Mouse (Mus musculus): Measurements from ENCODE around the gene Slc22a3. TPM values are rescaled to one million over a fixed set of nuclear protein-coding genes. Genes with fewer than 3 reads are reported as not detected.

The Slc22a3 gene
- total and polyA plus RNA-seq, 3 experiments, result 31.5 to 87.7 TPM; not detected in 1

GRCm38 (mm10) chr17:12507654-12508204, at the start of gene Slc22a3 (continued):
- TF ChIP-seq GATA1 (IDR thresholded peaks at IDR 0.05; ENCODE audit: low read depth, low read length) (peak; percentile 95), TCF12 (IDR thresholded peaks at IDR 0.05; ENCODE audit: low read depth, low read length) (peak; percentile 93), MYC (IDR thresholded peaks at IDR 0.05; ENCODE audit: low read depth, low read length) (peak; percentile 89)

GRCm38 (mm10) chr17:12534353-12535145, 27.0 kb upstream of the Slc22a3 start:
- Histone ChIP-seq H3K27me3 (ENCODE audit: control insufficient read depth in 1 of 2, insufficient read depth in 2 of 2, low read length in 2 of 2) (peaks cover 0 to 3% of the 10 kb centered on the region in 2 experiments; a peak in 1 of 4 replicates), H3K36me3 (ENCODE audit: control insufficient read depth in 1 of 2, insufficient read depth in 2 of 2, low read length in 2 of 2) (no peaks in the 10 kb centered on the region), H3K9ac (ENCODE audit: control insufficient read depth, low read depth, low read length, poor library complexity, severe bottlenecking) (no peak overlapping the region), H3K4me3 (ENCODE audit: control insufficient read depth in 1 of 2, insufficient read depth in 1 of 2, low read depth in 2 of 2, low read length in 2 of 2) (no peak overlapping the region), H3K27ac (ENCODE audit: control insufficient read depth, low read depth, low read length) (no peak overlapping the region), H3K79me2 (ENCODE audit: control insufficient read depth, insufficient read depth, low read length, poor library complexity) (no peaks in the 10 kb centered on the region), H3K4me1 (ENCODE audit: control insufficient read depth in 1 of 2, insufficient read depth in 2 of 2, low read length in 2 of 2) (no peaks in the 10 kb centered on the region), H3K9me3 (replicated peaks; ENCODE audit: insufficient read depth, low read length) (no peaks in the 10 kb centered on the region)
- no peak for TF ChIP-seq TCF12 (IDR thresholded peaks at IDR 0.05; ENCODE audit: low read depth, low read length)
- TF ChIP-seq ZC3H11A (IDR thresholded peaks at IDR 0.05; ENCODE audit: low read depth, low read length), result peak; percentile 70
- TF ChIP-seq NELFE (IDR thresholded peaks at IDR 0.05; ENCODE audit: low read depth, low read length), result no peak
- 0 out of 2 replicates have a peak, but pooled peaks have one; percentile 20 for TF ChIP-seq JUND (IDR thresholded peaks at IDR 0.05; ENCODE audit: low read depth, low read length)
- TF ChIP-seq RAD21 (IDR thresholded peaks at IDR 0.05; ENCODE audit: low read depth, low read length), result peak; percentile 70
- TF ChIP-seq ZNF384 (IDR thresholded peaks at IDR 0.05; ENCODE audit: low read depth, low read length), result peak; percentile 35; the same call in 1 of the 2 replicates
- peak; percentile 89 to 96 (median 93) for TF ChIP-seq CTCF (IDR thresholded peaks at IDR 0.05 in 2 of 3, conservative IDR thresholded peaks at IDR 0.05 in 1 of 3; ENCODE audit: control insufficient read depth in 1 of 3, insufficient read depth in 1 of 3, low read depth in 2 of 3, low read length in 3 of 3, poor library complexity in 1 of 3, severe bottlenecking in 1 of 3)
- no peak for TF ChIP-seq MAFK (IDR thresholded peaks at IDR 0.05; ENCODE audit: borderline replicate concordance, low read depth, low read length)
- peak; percentile 97 for TF ChIP-seq SMC3 (IDR thresholded peaks at IDR 0.05; ENCODE audit: low read depth, low read length)
- peak; percentile 85 for DNase-seq (ENCODE audit: low read depth, low spot score)

- Histone ChIP-seq H3K9me3 (replicated peaks; ENCODE audit: insufficient read depth, low read length) (no peaks in the 10 kb centered on the region), H3K79me2 (ENCODE audit: control insufficient read depth, insufficient read depth, low read length, poor library complexity) (no peaks in the 10 kb centered on the region), H3K9ac (ENCODE audit: control insufficient read depth, low read depth, low read length, poor library complexity, severe bottlenecking) (no peak overlapping the region), H3K27me3 (ENCODE audit: control insufficient read depth in 1 of 2, insufficient read depth in 2 of 2, low read length in 2 of 2) (no peaks in the 10 kb centered on the region; a peak in 1 of 4 replicates), H3K4me3 (ENCODE audit: control insufficient read depth in 1 of 2, insufficient read depth in 1 of 2, low read depth in 2 of 2, low read length in 2 of 2) (no peak overlapping the region), H3K4me1 (ENCODE audit: control insufficient read depth in 1 of 2, insufficient read depth in 2 of 2, low read length in 2 of 2) (no peaks in the 10 kb centered on the region), H3K27ac (ENCODE audit: control insufficient read depth, low read depth, low read length) (no peak overlapping the region), H3K36me3 (ENCODE audit: control insufficient read depth in 1 of 2, insufficient read depth in 2 of 2, low read length in 2 of 2) (no peaks in the 10 kb centered on the region)
- DNase-seq (ENCODE audit: low read depth, low spot score), result peak; percentile 87
- TF ChIP-seq EP300 (IDR thresholded peaks at IDR 0.05; ENCODE audit: low read depth in 1 of 2, low read length in 2 of 2) (no peak), BHLHE40 (IDR thresholded peaks at IDR 0.05; ENCODE audit: borderline replicate concordance, low read depth, low read length) (no peak), ZC3H11A (IDR thresholded peaks at IDR 0.05; ENCODE audit: low read depth, low read length) (peak; percentile 85), RAD21 (IDR thresholded peaks at IDR 0.05; ENCODE audit: low read depth, low read length) (peak; percentile 74), CTCF (IDR thresholded peaks at IDR 0.05 in 2 of 3, conservative IDR thresholded peaks at IDR 0.05 in 1 of 3; ENCODE audit: control insufficient read depth in 1 of 3, insufficient read depth in 1 of 3, low read depth in 2 of 3, low read length in 3 of 3, poor library complexity in 1 of 3, severe bottlenecking in 1 of 3) (peak; percentile 76 to 85 (median 84)), USF1 (IDR thresholded peaks at IDR 0.05; ENCODE audit: low read depth, low read length) (no peak), SMC3 (IDR thresholded peaks at IDR 0.05; ENCODE audit: low read depth, low read length) (peak; percentile 94)
Measured at GRCm38 (mm10) chr17:12532115-12532514, 24.6 kb upstream of the Slc22a3 start.
